Mouse (Mus musculus) ES-Bruce4 (cell line): ENCODE measurements around the gene B130006D01Rik. TPM values are rescaled to one million over a fixed set of nuclear protein-coding genes. Genes with fewer than 3 reads are reported as not detected.

Source experiments
- H3K27ac ChIP-seq: 2 replicates; pipeline ENCODE4 v1.5.1; 2012; ENCODE audit warnings: low read length, inconsistent platforms; ENCODE audit not compliant: insufficient read depth
- H3K27me3 ChIP-seq: 2 replicates; pipeline ENCODE4 v1.6.1; 2012; ENCODE audit warnings: mild to moderate bottlenecking, low read length, inconsistent platforms; ENCODE audit not compliant: control insufficient read depth, poor library complexity, insufficient read depth, severe bottlenecking
- H3K36me3 ChIP-seq: 2 replicates; pipeline ENCODE4 v1.6.1; 2012; ENCODE audit warnings: inconsistent platforms, mild to moderate bottlenecking, low read length, moderate library complexity; ENCODE audit not compliant: control insufficient read depth, poor library complexity, insufficient read depth, severe bottlenecking
- H3K4me1 ChIP-seq: one replicate; pipeline ENCODE4 v1.8.1; 2011; ENCODE audit warnings: low read length; ENCODE audit not compliant: control insufficient read depth, insufficient read depth
- H3K4me3 ChIP-seq: 2 replicates; pipeline ENCODE4 v1.5.1; 2011; ENCODE audit warnings: low read depth, mild to moderate bottlenecking, low read length
- H3K9ac ChIP-seq: 2 replicates; pipeline ENCODE4 v1.6.1; 2012; ENCODE audit warnings: low read depth, mild to moderate bottlenecking, inconsistent platforms; ENCODE audit not compliant: poor library complexity, severe bottlenecking
- H3K9me3 ChIP-seq: replicated peaks from 2 replicates; pipeline ENCODE4 v1.6.1; 2012; ENCODE audit warnings: mild to moderate bottlenecking, low read length, inconsistent platforms; ENCODE audit not compliant: control insufficient read depth, poor library complexity, insufficient read depth, severe bottlenecking
- CTCF ChIP-seq: IDR thresholded peaks from one replicate; pipeline ENCODE4 v1.8.1; 2011; ENCODE audit warnings: low read depth, low read length
- EP300 ChIP-seq: IDR thresholded peaks from 2 replicates; pipeline ENCODE4 v1.6.1; 2011; ENCODE audit warnings: low read depth, low read length; ENCODE audit not compliant: insufficient read depth
- POLR2A ChIP-seq: IDR thresholded peaks from one replicate; pipeline ENCODE4 v1.8.1; 2011; ENCODE audit warnings: low read length; ENCODE audit not compliant: insufficient read depth
- polyA plus RNA-seq: library from polyadenylated mRNA; stranded (reverse); fragments of >200 nt; gene quantifications from 2 replicates; pipeline ENCODE4 v1.2.4, GENCODE M21; 2011; ENCODE audit warnings: low read depth; ENCODE audit not compliant: missing spikeins, insufficient read depth, insufficient read length

Gene B130006D01Rik
- polyA plus RNA-seq, 1 experiment = 3.9 TPM

- no peaks in the 10 kb centered on the region for H3K27me3 ChIP-seq
- 0 out of 2 replicates have a peak, but pooled peaks cover 2% of the 10 kb centered on the region for H3K9me3 ChIP-seq
- H3K4me1 ChIP-seq = peaks cover 2% of the 10 kb centered on the region
- H3K36me3 ChIP-seq = no peaks in the 10 kb centered on the region
- H3K4me3 ChIP-seq = no peak overlapping the region
- TF ChIP-seq EP300 (no peak), CTCF (no peak), POLR2A (no peak)
- no peak overlapping the region for H3K9ac ChIP-seq
- H3K27ac ChIP-seq = no peak overlapping the region
Measured at GRCm38 (mm10) chr11:95700778-95701739, 22.3 kb upstream of the B130006D01Rik start.

GRCm38 (mm10) chr11:95704032-95704969 lies 19.1 kb upstream of the B130006D01Rik start:
- no peak overlapping the region for H3K9ac ChIP-seq
- 0 out of 2 replicates have a peak, but pooled peaks cover 2% of the 10 kb centered on the region for H3K9me3 ChIP-seq
- no peaks in the 10 kb centered on the region for H3K27me3 ChIP-seq
- no peaks in the 10 kb centered on the region for H3K36me3 ChIP-seq
- peak overlapping the region; percentile 85 for H3K27ac ChIP-seq
- TF ChIP-seq POLR2A (no peak), EP300 (no peak; the same call in none of the 2 replicates), CTCF (no peak)
- peaks cover 3% of the 10 kb centered on the region for H3K4me1 ChIP-seq
- H3K4me3 ChIP-seq = 0 out of 2 replicates have a peak overlapping the region, but pooled peaks have one; percentile 0

DNA sequence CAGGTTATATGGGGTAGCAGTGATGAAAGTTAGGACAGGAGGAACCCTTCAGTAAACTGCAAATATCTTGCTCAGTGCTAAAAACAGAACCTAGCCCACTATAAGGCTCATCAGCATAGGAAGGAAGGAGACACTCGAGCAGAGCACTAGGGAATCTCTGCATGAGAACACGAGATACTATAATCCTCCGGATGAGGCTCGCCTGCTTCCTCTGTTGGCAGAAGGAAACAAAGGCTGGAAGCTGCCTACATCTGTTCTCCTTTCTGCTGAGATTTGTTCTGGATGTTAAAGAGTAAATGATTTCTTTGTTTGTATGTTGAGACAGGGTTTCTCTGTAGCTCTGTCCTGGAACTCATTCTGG lies 18.4 kb upstream of the B130006D01Rik start:
- H3K36me3 ChIP-seq = no peaks in the 10 kb centered on the region
- TF ChIP-seq CTCF (no peak), POLR2A (no peak), EP300 (peak; percentile 55; the same call in 1 of the 2 replicates)
- no peak overlapping the region for H3K4me3 ChIP-seq
- H3K27me3 ChIP-seq = no peaks in the 10 kb centered on the region
- peak overlapping the region; percentile 39; the same call in 1 of the 2 replicates for H3K27ac ChIP-seq
- H3K9me3 ChIP-seq = 0 out of 2 replicates have a peak, but pooled peaks cover 2% of the 10 kb centered on the region
- H3K4me1 ChIP-seq = peaks cover 3% of the 10 kb centered on the region
- H3K9ac ChIP-seq = no peak overlapping the region

DNA sequence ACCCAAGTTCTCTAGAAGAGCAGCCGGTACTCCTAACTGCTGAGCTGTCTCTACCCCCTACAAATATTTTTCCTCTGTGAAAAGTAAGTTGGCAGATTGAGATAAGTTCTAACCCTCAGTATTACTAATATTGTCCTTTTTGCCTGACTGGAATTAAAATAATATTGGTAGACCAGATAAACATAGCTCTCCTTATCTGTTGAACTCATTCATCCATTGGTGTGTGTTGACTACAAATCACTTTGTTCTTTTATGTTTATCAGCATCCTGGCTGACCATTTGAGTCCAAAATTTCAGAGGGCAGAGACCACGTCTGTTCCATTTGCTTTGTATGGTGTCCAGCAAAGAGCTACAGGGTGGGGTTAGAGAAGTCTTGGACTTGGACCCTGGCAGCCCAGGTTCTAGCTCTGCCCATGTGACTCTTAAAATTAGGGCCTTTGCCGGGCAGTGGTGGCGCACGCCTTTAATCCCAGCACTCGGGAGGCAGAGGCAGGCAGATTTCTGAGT lies 13.8 kb upstream of the B130006D01Rik start:
- peaks cover 3% of the 10 kb centered on the region for H3K4me1 ChIP-seq
- H3K9me3 ChIP-seq = no peaks in the 10 kb centered on the region
- H3K9ac ChIP-seq = no peak overlapping the region
- H3K4me3 ChIP-seq = no peak overlapping the region
- H3K27me3 ChIP-seq = no peaks in the 10 kb centered on the region
- TF ChIP-seq POLR2A (no peak), CTCF (no peak), EP300 (no peak)
- no peaks in the 10 kb centered on the region for H3K36me3 ChIP-seq
- no peak overlapping the region for H3K27ac ChIP-seq

DNA sequence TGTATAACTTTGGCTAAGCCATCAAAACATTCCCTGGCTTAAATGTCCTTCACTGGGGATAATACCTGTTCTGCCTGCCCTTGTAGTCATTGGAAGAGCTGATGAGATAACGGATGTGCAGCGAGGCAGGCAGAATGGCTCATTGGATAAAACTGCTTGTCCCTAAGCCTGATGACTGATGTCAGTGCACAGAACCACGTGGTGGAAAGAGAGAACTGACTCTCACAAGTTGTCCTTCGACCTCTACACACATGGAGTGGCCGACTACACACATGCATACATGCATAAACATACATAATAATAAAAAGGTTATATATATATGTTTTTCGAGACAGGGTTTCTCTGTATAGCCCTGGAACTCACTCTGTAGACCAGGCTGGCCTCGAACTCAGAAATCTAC lies 12.9 kb upstream of the B130006D01Rik start:
- H3K9me3 ChIP-seq = no peaks in the 10 kb centered on the region
- no peaks in the 10 kb centered on the region for H3K36me3 ChIP-seq
- no peak overlapping the region for H3K9ac ChIP-seq
- TF ChIP-seq EP300 (no peak), POLR2A (no peak), CTCF (no peak)
- no peak overlapping the region for H3K27ac ChIP-seq
- peaks cover 3% of the 10 kb centered on the region for H3K4me1 ChIP-seq
- no peak overlapping the region for H3K4me3 ChIP-seq
- no peaks in the 10 kb centered on the region for H3K27me3 ChIP-seq
